ENCODE assay signal across 34 mouse cellular contexts in the genomic region with DNA sequence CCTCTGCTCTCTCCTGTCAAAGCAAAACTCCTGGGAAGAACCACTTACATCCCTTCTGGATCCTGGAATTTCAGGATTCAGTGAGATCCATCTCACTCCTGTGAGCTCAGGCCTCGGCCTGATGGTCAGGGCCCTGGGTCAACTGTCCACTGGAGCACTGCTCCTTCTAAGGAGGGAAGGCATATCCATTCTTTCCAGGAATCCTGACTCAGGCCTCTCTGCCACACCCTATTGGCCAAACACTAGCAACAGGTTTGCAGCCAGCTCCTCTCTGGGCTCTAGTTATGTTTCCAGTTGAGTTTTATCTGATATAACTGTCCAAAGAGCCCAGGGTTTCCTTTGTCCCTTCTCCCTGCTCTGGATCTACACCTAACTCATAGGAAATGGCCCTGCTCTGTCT.
"Had no signal": no experiment of that assay in that cellular context is flagged by ENCODE, and none has a peak within 500 bp of the region (broad histone marks: within the 10 kb centered on the region; RNA-seq: fewer than 3 reads in every experiment).

No protein-coding gene starts in this region.

- H3K4me3 ChIP-seq: heart, embryonic 12.5 days; heart, embryonic 13.5 days; heart, embryonic 15.5 days; hindbrain, embryonic 10.5 days; hindbrain, embryonic 12.5 days; hindbrain, embryonic 13.5 days; hindbrain, embryonic 15.5 days; intestine, embryonic 15.5 days; kidney, embryonic 15.5 days; layer of hippocampus, adult 2 months; left cerebral cortex, adult 2 months had no signal

- ATAC-seq: hindbrain, embryonic 16.5 days; hindbrain, postnatal 0 days; inflammation-experienced regulatory T-cells, adult 6 months; intestine, embryonic 15.5 days; intestine, embryonic 16.5 days; intestine, postnatal 0 days had no signal

- H3K4me2 ChIP-seq: heart, embryonic 12.5 days; heart, embryonic 13.5 days; heart, embryonic 15.5 days; hindbrain, embryonic 12.5 days; hindbrain, embryonic 13.5 days; hindbrain, embryonic 14.5 days; hindbrain, embryonic 15.5 days; intestine, embryonic 15.5 days; kidney, embryonic 15.5 days had no signal

- H3K4me1 ChIP-seq: heart, embryonic 13.5 days; heart, embryonic 15.5 days; hindbrain, embryonic 10.5 days; hindbrain, embryonic 12.5 days; hindbrain, embryonic 13.5 days; hindbrain, embryonic 15.5 days; intestine, embryonic 15.5 days; kidney, embryonic 15.5 days had no signal

- H3K9me3 ChIP-seq: heart, embryonic 12.5 days; heart, embryonic 13.5 days; heart, embryonic 15.5 days; hindbrain, embryonic 10.5 days; hindbrain, embryonic 12.5 days; hindbrain, embryonic 13.5 days; hindbrain, embryonic 15.5 days; intestine, embryonic 15.5 days; kidney, embryonic 15.5 days had no signal

- H3K27me3 ChIP-seq: heart, embryonic 12.5 days; heart, embryonic 13.5 days; heart, embryonic 15.5 days; hindbrain, embryonic 12.5 days; hindbrain, embryonic 13.5 days; hindbrain, embryonic 15.5 days; intestine, embryonic 15.5 days; kidney, embryonic 15.5 days had no signal

- DNase-seq: heart, postnatal 10 days; heart, postnatal 14 days; heart, postnatal 36 days; heart, postnatal 4 days; kidney, adult 11 months; kidney, adult 18-20 months; kidney, adult 2 months; kidney, adult 8-10 months; kidney, adult 9 months; kidney, postnatal 10 days; kidney, postnatal 14 days; kidney, postnatal 25 days; kidney, postnatal 36 days; kidney, postnatal 4 days; layer of hippocampus, adult 9-11 months; layer of hippocampus, postnatal 36 days had no signal

- H3K9ac ChIP-seq: heart, embryonic 12.5 days; heart, embryonic 13.5 days; heart, embryonic 15.5 days; hindbrain, embryonic 12.5 days; hindbrain, embryonic 13.5 days; hindbrain, embryonic 14.5 days; hindbrain, embryonic 15.5 days; intestine, embryonic 15.5 days; kidney, embryonic 15.5 days had no signal

- H3K27ac ChIP-seq: heart, embryonic 13.5 days; heart, embryonic 15.5 days; hindbrain, embryonic 10.5 days; hindbrain, embryonic 12.5 days; hindbrain, embryonic 13.5 days; hindbrain, embryonic 14.5 days; hindbrain, embryonic 15.5 days; hindbrain, postnatal 0 days; intestine, embryonic 15.5 days; kidney, embryonic 15.5 days; kidney, postnatal 0 days; layer of hippocampus, adult 2 months had no signal
